Mouse (Mus musculus) E14TG2a.4 (cell line): ENCODE measurements at regions not wholly inside any gene's neighbourhood (a gene's known extent, or its start where the extent isn't known, plus 50 kb on each side); places are given as distances from the start of the nearest gene placed in this dataset.

ENCODE experiments used
- CTCF ChIP-seq: conservative IDR thresholded peaks from 2 replicates; pipeline ENCODE4 v1.5.1; 2014; ENCODE audit warnings: low read length
- POU5F1 ChIP-seq: IDR thresholded peaks from 2 replicates; pipeline ENCODE4 v1.6.1; 2014; ENCODE audit warnings: low read length, borderline replicate concordance

GRCm38 (mm10) chr13:60076147-60076800, 100.9 kb downstream of the Gas1 start:
- no peak for TF ChIP-seq POU5F1
- no peak for TF ChIP-seq CTCF
